Mouse (Mus musculus) small intestine, adult 10 weeks (tissue): Measurements from ENCODE around the gene Ccar1. TPM values are rescaled to one million over a fixed set of nuclear protein-coding genes. Genes with fewer than 3 reads are reported as not detected.

Source experiments
- polyA plus RNA-seq: library from polyadenylated mRNA; stranded (reverse); fragments of 350-450 nt; fragmentation: Illumina TruSeq; extraction: RNeasy Lipid Tissue Mini Kit (QIAGEN cat#74804); gene quantifications from one replicate; pipeline ENCODE4 v1.2.3, GENCODE M21; 2014; ENCODE audit warnings: low replicate concordance

Ccar1 gene
- 192 TPM for polyA plus RNA-seq

GRCm38 (mm10) chr10:62792177-62793090 is at the start of gene Ccar1:
Ccar1 (minus strand) TSS chr10:62792286.

GRCm38 (mm10) chr10:62725771-62726687 is 66.1 kb downstream of the Ccar1 start, which contains the start of gene Stox1:
Stox1 (minus strand) TSS chr10:62726128.

Other genes starting within 250 kb of the Ccar1 start
- 14.0 TPM for gene Kif1bp, start 213.8 kb downstream of the Ccar1 start, polyA plus RNA-seq
- 39.3 TPM for gene Ddx21, start 190.0 kb downstream of the Ccar1 start, polyA plus RNA-seq
- gene Ddx50, start 141.1 kb downstream of the Ccar1 start, polyA plus RNA-seq, result 182 TPM
- 0.89 TPM for gene Stox1, start 66.2 kb downstream of the Ccar1 start, polyA plus RNA-seq
- gene Tet1, start 116.7 kb upstream of the Ccar1 start, polyA plus RNA-seq, result 0.82 TPM
- 39.1 TPM for gene Slc25a16, start 128.3 kb upstream of the Ccar1 start, polyA plus RNA-seq
- 19.3 TPM for gene Dna2, start 154.7 kb upstream of the Ccar1 start, polyA plus RNA-seq
- gene Rufy2, start 187.9 kb upstream of the Ccar1 start, polyA plus RNA-seq, result 19.3 TPM
- gene Hnrnph3, start 231.9 kb upstream of the Ccar1 start, polyA plus RNA-seq, result 86.6 TPM
- gene Pbld2, start 232.0 kb upstream of the Ccar1 start, polyA plus RNA-seq, result 141 TPM